Mouse (Mus musculus): ENCODE measurements around the gene BC051142.
A peak's percentile ranks its signal among the peaks of the same experiment; 100 is the strongest.

BC051142 gene

GRCm38 (mm10) chr17:34398711-34399393, at the start of gene BC051142:
TSS of gene BC051142 (plus strand) at chr17:34398820.
- peak; percentile 81 to 89 for DNase-seq

DNA sequence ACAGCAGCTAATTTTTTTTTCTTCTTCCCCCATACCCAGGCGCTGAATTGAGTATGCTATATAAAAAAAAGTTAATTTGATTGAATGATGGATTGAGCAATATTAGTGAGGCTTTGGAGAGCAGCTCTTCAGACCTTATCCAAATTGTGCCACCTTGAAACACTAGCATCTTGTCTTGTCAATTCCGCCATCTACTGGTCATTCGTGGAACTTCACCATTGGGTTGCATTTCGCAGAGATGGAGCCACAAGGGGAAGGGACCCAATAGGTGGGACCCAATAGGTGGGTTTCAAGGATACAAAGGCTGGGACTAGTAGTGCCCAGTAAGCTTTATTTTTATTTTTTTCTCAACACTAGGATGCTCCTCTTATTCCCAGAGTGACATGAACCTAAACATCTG, 49.2 kb upstream of the BC051142 start:
- DNase-seq = peak; percentile 84

DNA sequence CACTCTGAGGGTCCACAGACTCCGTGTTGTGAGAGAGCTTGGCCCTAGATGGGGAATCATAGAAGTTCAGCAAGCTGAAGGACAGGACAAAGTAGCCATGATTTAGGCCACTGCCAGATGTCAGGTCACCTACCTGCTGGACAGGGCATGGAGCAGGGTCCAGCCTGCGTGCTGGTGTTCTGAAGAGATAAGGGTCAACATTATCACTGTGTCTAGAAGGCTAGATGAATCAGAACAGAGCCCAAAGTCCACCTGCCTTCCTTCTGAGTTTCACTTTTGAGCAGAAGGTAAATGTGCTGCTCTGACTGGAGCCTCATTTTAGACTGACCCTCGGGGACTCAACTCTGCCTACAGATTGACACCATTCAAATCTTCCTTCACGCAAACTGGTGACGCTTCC, 44.1 kb upstream of the BC051142 start, which contains the start of gene Btnl2:
Gene Btnl2, plus strand, starts transcription at position 284 of the 400 bp plus-strand sequence.
- DNase-seq = no peak

DNA sequence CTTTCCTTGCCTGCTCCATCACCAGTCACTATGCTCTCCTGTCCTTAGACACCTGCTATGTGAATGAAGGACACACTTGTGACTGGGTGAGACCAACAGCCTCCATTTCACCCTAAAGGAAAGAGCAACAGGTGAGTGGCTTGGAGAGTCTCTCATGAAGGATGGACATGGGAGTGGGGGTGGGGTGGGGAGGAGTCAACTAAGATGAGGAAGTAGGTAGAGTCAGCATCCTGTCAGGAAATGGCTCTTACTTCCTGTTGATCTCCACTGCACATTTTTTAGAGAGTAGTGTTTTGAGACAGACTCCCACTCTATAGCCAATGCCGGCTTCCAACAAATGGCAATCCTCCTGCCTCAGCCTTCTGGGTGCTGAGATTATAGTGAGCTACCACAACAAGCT, 43.7 kb upstream of the BC051142 start:
- no peak for DNase-seq

- no peak for DNase-seq
These were observed 35.6 kb upstream of the BC051142 start for GRCm38 (mm10) chr17:34362954-34363546.

GRCm38 (mm10) chr17:34363676-34364310, 34.8 kb upstream of the BC051142 start:
- no peak for DNase-seq

DNA sequence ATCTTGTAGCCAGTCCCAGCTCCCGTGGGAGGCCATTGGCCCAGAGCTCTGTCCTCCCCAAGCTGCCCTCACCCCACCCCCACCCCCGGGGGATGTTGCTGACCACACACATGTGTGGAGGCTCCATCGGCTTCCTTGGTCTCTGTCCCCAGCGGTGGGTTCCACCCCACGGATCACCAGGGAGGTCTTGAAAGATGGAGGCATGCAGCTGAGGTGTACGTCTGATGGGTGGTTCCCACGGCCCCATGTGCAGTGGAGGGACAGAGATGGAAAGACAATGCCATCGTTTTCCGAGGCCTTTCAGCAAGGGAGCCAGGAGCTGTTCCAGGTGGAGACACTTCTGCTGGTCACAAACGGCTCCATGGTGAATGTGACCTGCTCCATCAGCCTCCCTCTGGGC, 33.6 kb upstream of the BC051142 start:
- DNase-seq = peak in 1 of 2 experiments; percentile 12

- DNase-seq = no peak
These were observed 28.1 kb upstream of the BC051142 start for GRCm38 (mm10) chr17:34370563-34370962.

DNA sequence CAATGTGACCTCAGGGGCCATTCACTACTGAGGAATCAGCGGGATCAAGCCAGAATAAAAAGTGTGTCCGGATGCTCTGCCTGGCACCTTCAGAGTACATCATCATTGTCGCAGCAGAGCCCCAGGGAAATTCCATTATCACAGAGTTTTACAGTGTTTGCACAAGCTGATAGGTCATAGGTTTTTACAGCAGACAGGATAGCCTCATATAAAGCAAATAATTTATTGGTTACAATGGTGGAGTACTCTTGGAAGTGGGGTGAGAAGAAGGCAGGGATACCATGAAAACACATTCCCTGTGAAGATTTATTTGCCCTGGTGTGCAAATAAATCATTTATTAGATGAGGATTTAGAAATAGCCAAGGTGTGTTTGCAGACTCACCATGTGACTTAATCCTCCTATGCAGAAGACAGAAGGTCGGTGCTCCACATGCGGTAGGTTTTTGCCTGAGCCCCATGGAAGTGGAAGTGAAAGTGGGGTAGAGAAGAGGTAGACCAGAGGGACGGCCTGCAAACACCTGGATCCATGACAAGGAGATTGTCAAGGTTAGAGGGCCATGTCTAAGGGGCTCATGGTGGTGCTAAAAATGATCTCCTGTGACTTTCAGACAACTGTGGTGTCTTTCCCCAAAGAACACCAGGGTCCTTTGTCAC, 25.4 kb upstream of the BC051142 start:
- DNase-seq = no peak

GRCm38 (mm10) chr17:34376847-34377246, 21.8 kb upstream of the BC051142 start, which contains the start of gene Btnl1:
TSS of gene Btnl1 (plus strand) at chr17:34377132.
- DNase-seq = no peak

- DNase-seq = no peak
These were observed 21.0 kb upstream of the BC051142 start for GRCm38 (mm10) chr17:34377450-34378209.

- no peak for DNase-seq
These were observed 19.9 kb upstream of the BC051142 start for GRCm38 (mm10) chr17:34378716-34379115.

DNA sequence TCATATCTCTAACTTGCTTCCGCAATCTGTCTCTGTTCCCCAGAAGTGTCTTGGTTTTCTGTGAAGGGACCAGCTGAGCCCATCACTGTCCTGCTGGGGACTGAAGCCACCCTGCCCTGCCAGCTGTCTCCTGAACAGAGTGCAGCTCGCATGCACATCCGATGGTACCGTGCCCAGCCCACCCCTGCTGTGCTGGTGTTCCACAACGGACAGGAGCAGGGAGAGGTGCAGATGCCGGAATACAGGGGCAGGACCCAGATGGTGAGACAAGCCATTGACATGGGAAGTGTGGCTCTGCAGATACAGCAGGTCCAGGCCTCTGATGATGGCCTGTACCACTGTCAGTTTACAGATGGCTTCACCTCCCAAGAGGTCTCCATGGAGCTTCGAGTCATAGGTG, 19.2 kb upstream of the BC051142 start:
- DNase-seq = no peak

DNA sequence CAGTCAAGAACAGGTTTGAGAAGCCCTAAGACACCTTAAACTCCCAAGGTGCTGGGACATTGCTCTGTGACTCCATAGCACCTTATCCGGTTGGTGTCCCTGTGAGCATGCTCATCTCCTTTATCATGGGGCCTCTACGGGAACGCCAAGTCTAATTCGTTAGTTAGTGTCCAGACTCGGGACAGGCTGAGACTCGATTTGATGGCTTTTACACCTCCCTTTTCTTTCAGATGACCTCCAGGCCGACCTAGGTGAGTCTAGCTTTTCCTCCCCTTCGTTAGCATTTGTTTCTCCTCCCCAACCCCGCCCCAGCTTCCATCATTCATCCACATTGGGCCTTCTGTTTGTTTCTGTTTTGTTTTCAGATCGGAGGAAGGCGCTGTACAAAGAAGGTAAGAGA, 16.7 kb upstream of the BC051142 start:
- DNase-seq = no peak

DNA sequence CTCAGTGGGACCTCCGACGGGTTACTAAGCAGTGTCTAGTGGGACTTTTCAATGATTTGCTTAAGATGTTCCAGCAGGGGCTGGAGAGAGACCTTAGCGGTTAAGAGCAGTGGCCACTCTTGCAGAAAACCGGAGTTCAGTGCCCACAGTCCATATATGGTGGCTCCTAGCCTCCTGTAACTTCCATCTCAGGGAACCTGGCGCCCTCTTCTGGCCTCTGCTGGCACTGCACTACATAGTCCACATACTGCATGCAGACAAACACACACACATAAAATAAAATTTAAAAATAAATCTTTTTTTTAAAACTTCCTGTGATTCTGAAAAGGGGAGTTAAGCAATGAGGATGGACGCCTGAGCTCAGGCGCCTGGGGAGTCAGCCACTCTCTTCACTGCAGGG, 15.4 kb upstream of the BC051142 start:
- peak; percentile 56 to 60 for DNase-seq

GRCm38 (mm10) chr17:34384699-34385098, 13.9 kb upstream of the BC051142 start:
- DNase-seq = peak in 1 of 2 experiments; percentile 11

DNA sequence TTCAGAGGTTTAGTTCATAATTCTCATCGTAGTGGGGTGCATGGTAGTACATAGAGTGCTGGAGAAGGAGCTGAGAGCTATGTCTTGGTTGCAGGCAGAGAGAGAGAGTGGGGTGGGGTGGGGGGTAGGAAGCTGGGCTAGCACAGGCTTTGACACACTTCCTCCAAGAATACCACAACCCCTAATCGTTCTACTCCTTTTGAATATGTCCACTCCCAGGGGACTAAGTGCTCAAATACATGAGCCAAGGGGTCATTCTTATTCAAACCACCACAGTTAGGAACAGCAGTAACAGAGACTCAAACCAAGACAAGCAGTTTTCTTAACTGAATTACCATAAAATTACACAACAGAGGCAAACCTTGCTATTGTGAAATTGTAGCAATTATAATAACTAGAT, 12.0 kb upstream of the BC051142 start:
- DNase-seq = no peak

GRCm38 (mm10) chr17:34388513-34388912, 10.1 kb upstream of the BC051142 start:
- peak; percentile 60 to 71 for DNase-seq

GRCm38 (mm10) chr17:34391507-34391906, 7.1 kb upstream of the BC051142 start:
- DNase-seq = no peak

- DNase-seq = peak; percentile 58 to 73
These were observed 6.3 kb upstream of the BC051142 start for GRCm38 (mm10) chr17:34392321-34392720.

DNA sequence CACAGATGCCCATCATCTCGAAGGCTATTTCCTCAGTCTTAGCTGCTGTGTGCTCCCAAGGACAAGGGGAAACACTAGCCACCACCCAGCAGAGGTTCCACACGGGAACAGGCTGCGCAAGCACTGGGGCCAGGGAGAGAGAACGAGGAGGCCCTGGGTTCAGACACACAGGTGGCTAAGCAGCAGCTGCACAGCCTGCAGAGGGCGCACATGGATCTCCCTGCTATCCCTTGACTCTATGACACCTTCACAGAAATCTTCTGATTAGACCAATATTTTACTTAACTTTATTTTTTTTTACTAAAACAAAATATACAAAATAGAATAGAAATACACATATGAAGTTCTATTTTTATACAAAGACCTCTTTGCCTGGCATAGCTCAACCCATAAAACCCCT, 1.3 kb upstream of the BC051142 start:
- peak in 1 of 2 experiments; percentile 10 for DNase-seq

DNA sequence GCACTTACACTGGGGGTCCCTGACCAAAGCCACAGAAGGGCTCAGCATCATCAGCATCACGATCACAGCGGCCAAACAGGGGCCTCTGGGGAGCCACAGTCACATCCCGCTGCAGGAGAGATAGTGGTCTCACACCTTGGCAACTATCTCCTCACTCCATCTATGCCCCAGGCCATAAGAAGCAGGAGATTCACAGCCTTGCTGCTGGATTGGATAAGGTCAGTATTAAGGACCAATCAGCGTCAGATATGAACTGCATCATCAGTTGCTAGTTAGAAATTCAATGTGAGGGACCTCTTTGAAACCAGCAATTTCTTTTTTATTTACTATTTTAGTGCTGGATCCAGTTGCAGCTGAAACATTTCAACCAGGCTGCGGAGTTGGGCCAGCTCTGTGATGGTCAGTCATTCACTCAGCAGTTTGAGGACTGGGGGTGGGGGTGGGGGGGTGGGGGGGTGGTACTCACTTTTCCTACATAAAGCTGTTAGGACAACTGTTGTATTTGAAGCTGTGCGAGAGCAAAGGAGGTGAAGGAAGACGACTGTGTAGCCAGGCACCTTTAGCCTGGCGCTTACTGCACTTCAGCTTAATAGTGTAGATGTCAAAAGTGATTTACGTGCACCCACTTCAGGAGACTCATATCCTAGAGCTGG, 436 bp upstream of the BC051142 start:
- peak in 1 of 2 experiments; percentile 62 for DNase-seq

Measured in kidney, postnatal 4 days (tissue).